Mouse (Mus musculus): ENCODE results near the gene Pex6.
"Not testable (repeated sequence)": the region's sequence is repeated elsewhere in the genome, so short reads cannot be mapped to it uniquely, and the experiment has no call there.

The Pex6 gene

GRCm38 (mm10) chr17:46736160-46736559 lies 24.9 kb downstream of the Pex6 start:
- no peak for DNase-seq

DNA sequence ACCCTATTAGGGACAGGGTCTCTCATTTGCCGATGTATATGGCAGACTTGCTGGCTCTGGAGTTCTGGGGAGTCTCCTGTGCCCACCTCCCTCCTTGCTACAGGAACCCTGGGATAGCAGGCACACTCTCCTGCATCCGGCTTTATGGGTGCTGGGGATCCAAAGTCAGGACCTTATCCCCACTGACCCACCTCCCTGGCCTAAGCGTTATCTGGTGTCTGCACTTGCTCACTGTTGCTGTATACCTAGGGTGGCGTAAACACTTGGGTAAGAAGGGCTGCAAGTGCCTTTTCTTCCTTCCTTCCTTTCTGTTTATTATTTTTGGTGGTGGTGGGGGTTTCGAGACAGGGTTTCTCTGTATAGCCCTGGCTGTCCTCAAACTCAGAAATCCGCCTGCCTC lies 30.0 kb downstream of the Pex6 start:
- DNase-seq = no peak

- DNase-seq = no peak
These were observed 31.7 kb downstream of the Pex6 start for GRCm38 (mm10) chr17:46742986-46743385.

DNA sequence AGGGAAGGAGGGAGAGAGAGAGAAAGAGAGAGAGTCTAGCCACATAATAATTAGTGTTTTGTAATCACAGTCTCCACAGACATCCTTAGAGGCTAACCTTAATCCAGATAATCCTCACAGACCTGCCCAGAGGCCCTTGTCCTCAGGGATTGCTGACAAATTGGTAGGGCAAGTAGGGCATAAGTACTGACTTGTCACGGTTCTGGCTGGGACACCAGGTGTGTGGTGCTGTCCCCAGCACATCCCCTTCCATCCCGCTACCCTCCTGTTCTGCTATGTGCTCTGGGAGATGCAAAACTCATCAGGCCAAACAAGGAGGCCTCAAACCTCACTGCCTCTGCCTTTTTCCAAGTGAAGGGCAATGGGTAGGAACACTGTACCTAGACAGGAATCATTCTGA lies 34.2 kb downstream of the Pex6 start:
- no peak for DNase-seq

GRCm38 (mm10) chr17:46747234-46747633 lies 36.0 kb downstream of the Pex6 start:
- no peak for DNase-seq

GRCm38 (mm10) chr17:46747806-46748205 lies 36.5 kb downstream of the Pex6 start:
- DNase-seq = no peak

DNA sequence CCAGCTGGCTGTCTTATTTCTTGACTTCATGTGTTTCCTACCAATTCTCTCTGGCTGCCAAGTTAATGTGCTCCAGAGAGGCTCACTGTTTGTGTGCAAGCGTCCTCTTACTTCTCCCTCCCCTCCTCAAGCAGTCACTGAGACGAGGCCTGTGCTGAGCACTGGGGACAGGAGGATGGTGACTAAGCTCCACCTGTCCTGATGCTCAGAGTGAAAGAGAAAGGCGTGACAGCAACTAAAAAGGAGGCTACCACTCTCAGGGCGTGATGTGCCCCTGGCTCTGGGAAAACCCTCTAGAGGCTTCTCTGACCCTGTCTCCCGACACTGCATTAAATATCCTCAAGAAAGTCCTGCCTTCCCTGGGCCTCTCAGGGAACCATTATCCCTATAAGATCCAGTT lies 38.0 kb downstream of the Pex6 start:
- DNase-seq = no peak

- DNase-seq = no peak
These were observed 39.3 kb downstream of the Pex6 start for GRCm38 (mm10) chr17:46750580-46750979.

- no peak for DNase-seq
These were observed 40.0 kb downstream of the Pex6 start for GRCm38 (mm10) chr17:46751056-46751793.

DNA sequence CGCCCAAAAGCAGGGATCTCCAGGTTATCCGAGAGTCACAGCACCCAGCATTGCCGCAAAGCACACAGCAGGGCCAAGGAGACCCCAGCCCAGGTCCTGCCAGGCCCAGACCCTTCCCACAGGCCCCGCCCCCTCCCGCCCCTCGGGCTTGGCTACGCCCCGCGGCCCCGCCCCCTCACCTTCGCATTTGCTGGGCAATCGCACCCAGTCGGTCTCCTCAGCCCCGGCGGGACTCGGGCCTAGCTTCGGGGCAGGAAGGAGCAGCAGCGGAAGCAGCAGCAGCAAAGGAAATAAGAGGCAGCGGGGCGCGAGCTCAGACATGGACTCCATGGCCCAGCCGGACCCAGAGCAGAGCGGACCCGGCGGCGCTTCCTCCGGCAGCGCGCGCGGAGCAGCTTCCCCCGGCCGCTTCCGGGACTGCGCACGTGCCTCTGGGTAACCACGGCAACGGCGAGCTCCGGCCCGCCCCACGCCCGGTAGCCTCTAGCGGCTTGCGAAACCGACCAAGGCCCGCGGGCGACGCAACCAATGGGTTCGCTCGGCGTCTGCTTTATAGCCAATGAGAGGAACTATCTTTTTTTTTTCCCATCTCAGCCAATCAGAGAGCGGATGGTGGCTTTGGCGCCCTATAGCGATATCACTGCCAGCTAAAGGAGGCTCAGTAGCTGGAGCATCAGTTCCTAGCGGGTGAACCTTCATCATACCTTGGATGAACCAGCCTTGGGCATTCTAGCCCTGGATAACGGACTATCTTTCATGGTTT lies 40.7 kb downstream of the Pex6 start, which contains the start of gene Cnpy3:
Gene Cnpy3, minus strand, starts transcription at position 421 of the 763 bp plus-strand sequence.
- peak; percentile 96 to 98 for DNase-seq

DNA sequence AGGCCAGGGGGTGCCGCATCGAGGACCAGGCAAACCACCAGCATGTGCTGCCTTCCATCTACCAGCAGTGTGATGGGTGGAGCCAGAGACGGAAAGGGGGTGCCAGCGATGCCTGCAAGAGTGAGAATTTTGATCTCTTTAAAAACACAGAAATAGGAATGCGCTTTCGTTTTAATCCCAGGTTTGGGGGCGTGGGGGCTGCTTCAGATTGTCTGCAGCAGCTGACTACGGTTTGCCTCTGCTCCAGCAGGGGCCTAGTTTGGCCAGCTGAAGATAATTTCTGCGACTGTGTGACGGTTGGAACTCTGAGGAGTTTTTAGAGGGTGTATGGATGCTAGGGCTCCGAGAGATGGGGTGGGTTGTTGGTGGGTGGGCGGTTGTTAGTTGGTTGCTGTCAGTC lies 47.5 kb downstream of the Pex6 start:
- no peak for DNase-seq

- DNase-seq = no peak
These were observed 52.3 kb downstream of the Pex6 start, which contains the start of gene Ptcra for GRCm38 (mm10) chr17:46763544-46763943. Gene Ptcra (minus strand): TSS chr17:46763712.

- DNase-seq = not testable (repeated sequence)
These were observed 53.7 kb downstream of the Pex6 start for GRCm38 (mm10) chr17:46764916-46765315.

DNA sequence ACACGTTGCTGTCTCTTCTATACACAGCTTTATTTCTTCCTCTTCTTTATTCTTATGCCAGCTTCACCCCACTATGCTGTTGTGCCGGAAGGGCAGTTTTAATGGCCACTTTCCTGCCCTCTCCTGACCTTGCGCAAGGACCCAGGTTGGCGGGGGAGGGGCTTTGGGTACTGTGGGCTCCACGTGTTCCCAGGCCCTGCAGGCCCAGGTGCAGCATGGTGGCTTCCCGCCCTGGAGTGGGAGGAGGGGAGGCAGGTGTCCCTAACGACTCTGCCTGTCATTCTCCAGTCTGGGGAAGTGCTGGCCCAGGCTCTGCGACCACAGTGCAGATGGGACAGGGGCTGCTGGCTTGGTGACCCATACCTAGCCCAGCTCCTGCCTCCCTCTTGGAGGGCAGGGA lies 56.6 kb downstream of the Pex6 start:
- no peak for DNase-seq

DNA sequence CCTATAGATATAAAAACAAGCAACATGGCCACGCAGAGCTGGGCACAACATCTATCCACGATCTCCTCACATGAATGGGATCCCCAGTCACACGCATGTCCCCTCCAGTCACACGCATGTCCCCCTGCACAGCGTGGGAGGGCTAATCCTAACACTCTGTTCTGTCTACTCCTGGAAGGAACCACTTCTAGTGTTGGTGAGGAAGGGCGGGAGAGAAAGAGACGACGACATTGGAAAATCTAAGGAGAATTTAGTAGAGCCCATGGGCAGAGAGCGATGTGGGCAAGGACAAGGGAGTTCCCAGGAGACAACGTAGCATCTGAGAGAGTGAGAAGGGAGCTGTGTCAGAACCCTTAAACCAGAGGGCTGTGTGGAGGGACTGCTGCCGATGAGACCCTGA lies 59.3 kb downstream of the Pex6 start:
- no peak for DNase-seq

GRCm38 (mm10) chr17:46771025-46771424 lies 59.8 kb downstream of the Pex6 start:
- DNase-seq = no peak

- no peak for DNase-seq
These were observed 60.4 kb downstream of the Pex6 start for GRCm38 (mm10) chr17:46771616-46772015.

DNA sequence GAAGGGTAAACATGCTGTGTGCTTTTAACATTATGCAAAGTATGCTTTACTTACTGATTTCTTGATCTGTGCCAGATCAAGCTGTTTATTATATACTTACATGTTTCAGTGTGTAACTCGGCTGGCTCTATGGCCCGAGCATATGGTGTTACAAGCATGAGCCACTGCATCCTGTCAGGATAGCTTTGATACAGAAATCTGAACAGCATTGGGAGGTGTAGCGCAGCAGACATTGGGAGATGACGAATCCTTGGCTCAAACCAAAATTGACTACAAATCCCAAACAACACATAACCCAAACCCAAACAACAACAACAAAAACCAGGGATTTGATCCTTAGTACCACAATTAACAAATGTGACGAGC lies 60.8 kb downstream of the Pex6 start:
- no peak for DNase-seq

- peak; percentile 80 to 83 for DNase-seq
These were observed 61.4 kb downstream of the Pex6 start, which contains the start of gene 2310039H08Rik for GRCm38 (mm10) chr17:46772404-46773277. Gene 2310039H08Rik (plus strand): TSS chr17:46772635.

- no peak for DNase-seq
These were observed 62.2 kb downstream of the Pex6 start for GRCm38 (mm10) chr17:46773278-46774130.

- DNase-seq = no peak
These were observed 62.8 kb downstream of the Pex6 start for GRCm38 (mm10) chr17:46774131-46774472.

DNA sequence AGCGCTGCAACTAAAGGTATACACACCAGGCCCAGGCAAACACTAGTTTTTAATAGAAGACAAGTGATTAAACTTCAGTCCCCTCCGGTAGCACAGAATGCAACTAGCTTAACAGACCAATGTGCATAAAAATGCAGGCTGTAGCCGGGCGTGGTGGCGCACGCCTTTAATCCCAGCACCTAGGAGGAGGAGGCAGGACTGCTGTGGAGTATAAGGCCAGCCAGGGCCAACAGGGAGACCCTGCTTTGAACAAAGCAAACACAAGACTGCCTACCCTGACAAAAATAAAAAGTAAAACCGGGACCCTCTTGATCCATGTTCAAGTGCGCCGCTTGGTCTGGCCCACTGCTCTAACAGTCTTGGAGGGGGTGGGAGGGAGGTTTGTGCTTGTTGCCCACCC lies 63.8 kb downstream of the Pex6 start:
- DNase-seq = no peak

All from cerebellum, postnatal 36 days (tissue).